Mouse (Mus musculus) kidney, embryonic 16.5 days (tissue): ENCODE results near the gene St5. TPM values are rescaled to one million over a fixed set of nuclear protein-coding genes. Genes with fewer than 3 reads are reported as not detected.

Experiments used
- ATAC-seq: fragments of 200-750 bp; cut with Nextera tagmentation; 2 replicates; pipeline ENCODE4 v1.8.0; 2017; ENCODE audit warnings: moderate TSS enrichment; ENCODE audit not compliant: low FRiP score, low TSS enrichment
- H3K27ac ChIP-seq: fragments of 300-500 bp; sonication (generic); 2 replicates; pipeline ENCODE4 v1.5.1; 2014; ENCODE audit warnings: low read length
- H3K27me3 ChIP-seq: fragments of 300-500 bp; sonication (generic); 2 replicates; pipeline ENCODE4 v1.6.1; 2014; ENCODE audit warnings: low read length, control low read depth, mixed read lengths; ENCODE audit not compliant: insufficient read depth
- H3K36me3 ChIP-seq: fragments of 300-500 bp; sonication (generic); 2 replicates; pipeline ENCODE4 v1.6.1; 2014; ENCODE audit warnings: low read length, control low read depth, mixed read lengths; ENCODE audit not compliant: insufficient read depth
- H3K4me1 ChIP-seq: fragments of 300-500 bp; sonication (generic); 2 replicates; pipeline ENCODE4 v1.6.1; 2014; ENCODE audit warnings: low read length, control low read depth, mixed read lengths; ENCODE audit not compliant: insufficient read depth
- H3K4me2 ChIP-seq: fragments of 300-500 bp; sonication (generic); replicated peaks from 2 replicates; pipeline ENCODE4 v1.6.1; 2014; ENCODE audit warnings: low read depth, low read length
- H3K4me3 ChIP-seq: fragments of 300-500 bp; sonication (generic); 2 replicates; pipeline ENCODE4 v1.5.1; 2014; ENCODE audit warnings: mild to moderate bottlenecking, low read length
- H3K9ac ChIP-seq: fragments of 300-500 bp; sonication (generic); replicated peaks from 2 replicates; pipeline ENCODE4 v1.6.1; 2014; ENCODE audit warnings: low read length
- H3K9me3 ChIP-seq: fragments of 300-500 bp; sonication (generic); 2 replicates; pipeline ENCODE4 v1.6.1; 2016; ENCODE audit warnings: low read length, control low read depth
- WGBS: fragments of 180-500 bp; shearing (Covaris S2); extraction: QIAGEN DNeasy Blood & Tissue Kit; methylation state at CpG from one replicate; pipeline ENCODE4 v1.1.7; 2014; 5-methylcytosine and 5-hydroxymethylcytosine counted together
- polyA plus RNA-seq: library from polyadenylated mRNA; unstranded; fragments of >200 nt; fragmentation: Nextera tagmentation; extraction: Ambion mirVana; gene quantifications from 2 replicates; pipeline ENCODE4 v1.2.1, GENCODE M21; 2015

St5 gene
- polyA plus RNA-seq, 1 experiment from 2014 or later: 38.0 TPM

GRCm38 (mm10) chr7:109723697-109724096, 20.3 kb upstream of the St5 start, which contains the start of gene BC051019:
Gene BC051019 (minus strand): TSS chr7:109723850.
- H3K4me3 ChIP-seq: no peak within 1 kb of the TSS
- WGBS: 92% methylated on average over 5 of the region's 5 CpGs
- H3K4me2 ChIP-seq: no peak within 1 kb of the TSS
- peaks cover 4% of the 10 kb centered on the region; the same call in 1 of the 2 replicates for H3K9me3 ChIP-seq
- H3K27ac ChIP-seq: no peak within 1 kb of the TSS
- peaks cover under 1% of the 10 kb centered on the region; the same call in 1 of the 2 replicates for H3K4me1 ChIP-seq
- no peak for ATAC-seq
- no peak within 1 kb of the TSS for H3K9ac ChIP-seq
- H3K27me3 ChIP-seq: no peaks in the 10 kb centered on the region
- no peaks in the 10 kb centered on the region for H3K36me3 ChIP-seq

- H3K4me3 ChIP-seq: no peak overlapping the region
- no peak overlapping the region for H3K9ac ChIP-seq
- H3K27me3 ChIP-seq: no peaks in the 10 kb centered on the region
- no peak for ATAC-seq
- H3K9me3 ChIP-seq: peaks cover 4% of the 10 kb centered on the region; the same call in 1 of the 2 replicates
- no peaks in the 10 kb centered on the region for H3K36me3 ChIP-seq
- no peak overlapping the region for H3K27ac ChIP-seq
- no peak overlapping the region for H3K4me2 ChIP-seq
- 94% methylated on average over 8 of the region's 8 CpGs for WGBS
- no peaks in the 10 kb centered on the region for H3K4me1 ChIP-seq
These were observed 19.7 kb upstream of the St5 start for GRCm38 (mm10) chr7:109723114-109723513.

GRCm38 (mm10) chr7:109722618-109723017, 19.2 kb upstream of the St5 start:
- ATAC-seq: no peak
- WGBS: 95% methylated on average over 2 of the region's 2 CpGs
- H3K27me3 ChIP-seq: no peaks in the 10 kb centered on the region

DNA sequence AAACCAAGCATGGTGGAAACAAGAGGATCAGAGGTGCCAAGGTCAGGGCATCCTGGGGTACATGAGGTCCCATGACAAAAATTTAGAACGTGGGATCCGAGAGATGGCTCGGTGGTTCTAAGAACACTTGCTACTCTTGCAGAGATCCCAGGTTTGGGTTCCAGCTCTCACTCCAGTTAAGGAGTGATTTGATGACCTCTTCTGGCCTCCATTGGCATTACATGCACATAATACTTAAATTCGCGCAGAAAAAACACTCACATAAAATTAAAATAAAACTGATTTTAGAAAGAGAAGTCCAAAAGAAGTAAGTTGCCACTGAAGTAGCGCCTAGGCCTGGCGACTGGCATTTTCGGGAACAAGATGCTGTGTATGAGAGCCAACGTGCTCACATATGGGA, 15.9 kb upstream of the St5 start:
- Histone ChIP-seq H3K9me3 (peaks cover 4% of the 10 kb centered on the region; the same call in 1 of the 2 replicates), H3K27ac (no peak overlapping the region), H3K9ac (no peak overlapping the region), H3K4me2 (no peak overlapping the region), H3K4me3 (no peak overlapping the region), H3K27me3 (no peaks in the 10 kb centered on the region), H3K36me3 (no peaks in the 10 kb centered on the region), H3K4me1 (no peaks in the 10 kb centered on the region)
- ATAC-seq: no peak
- 58% methylated on average over 9 of the region's 9 CpGs for WGBS

More at GRCm38 (mm10) chr7:109722618-109723017, 19.2 kb upstream of the St5 start:
- Histone ChIP-seq H3K9me3 (peaks cover 4% of the 10 kb centered on the region; the same call in 1 of the 2 replicates), H3K4me1 (no peaks in the 10 kb centered on the region), H3K4me3 (no peak overlapping the region), H3K36me3 (no peaks in the 10 kb centered on the region), H3K9ac (no peak overlapping the region), H3K27ac (no peak overlapping the region), H3K4me2 (no peak overlapping the region)

DNA sequence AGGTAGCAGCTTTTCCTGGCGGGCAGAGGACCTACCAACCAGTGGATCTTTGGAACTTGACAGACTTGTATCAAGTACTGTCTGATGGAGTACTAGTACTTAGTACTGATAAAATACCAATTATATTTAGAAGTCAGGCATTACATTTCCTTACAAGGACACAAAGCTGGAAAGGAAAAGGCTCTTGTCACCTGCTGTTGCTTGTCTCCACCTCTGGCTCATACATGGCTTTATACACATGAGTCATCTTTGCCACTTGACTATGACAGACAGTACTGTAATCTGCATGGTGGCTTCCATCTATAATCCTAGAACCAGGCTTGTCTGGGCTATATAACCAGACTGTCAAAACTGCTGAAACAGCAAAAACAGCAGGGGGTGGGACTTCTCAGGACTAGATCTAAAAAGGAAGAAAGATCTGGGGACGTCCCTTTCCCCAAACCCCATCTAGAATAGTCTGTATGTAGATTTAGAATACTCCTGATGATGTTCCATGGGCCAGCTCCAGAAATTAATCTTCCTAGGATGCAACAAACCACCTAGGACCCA, 10.1 kb upstream of the St5 start:
- peaks cover 16% of the 10 kb centered on the region for H3K36me3 ChIP-seq
- ATAC-seq: no peak
- H3K4me3 ChIP-seq: no peak overlapping the region
- H3K27ac ChIP-seq: no peak overlapping the region
- H3K27me3 ChIP-seq: no peaks in the 10 kb centered on the region
- no peaks in the 10 kb centered on the region for H3K9me3 ChIP-seq
- 85% methylated on average over 2 of the region's 2 CpGs for WGBS
- H3K4me2 ChIP-seq: no peak overlapping the region
- H3K9ac ChIP-seq: no peak overlapping the region
- H3K4me1 ChIP-seq: peaks cover 4% of the 10 kb centered on the region

DNA sequence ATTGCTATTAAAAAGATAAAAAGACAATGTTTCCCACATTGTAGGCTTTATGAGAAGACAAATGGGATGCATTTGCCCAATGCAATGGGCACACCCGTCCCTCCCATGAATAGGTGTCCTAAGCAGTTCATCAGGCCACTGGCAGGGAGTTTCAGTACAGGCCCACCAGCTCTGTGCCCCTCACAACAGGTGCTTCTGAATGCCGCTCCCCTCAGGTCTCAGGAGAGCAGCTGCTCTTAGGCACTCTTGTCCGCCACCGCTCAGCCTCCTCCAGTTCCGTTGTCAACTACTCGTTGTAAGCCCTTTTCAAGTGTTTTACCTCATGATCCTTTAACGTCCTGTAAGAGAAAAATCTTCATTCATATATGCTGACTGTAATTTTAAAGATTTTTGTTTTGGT, 8.8 kb upstream of the St5 start:
- Histone ChIP-seq H3K4me1 (peaks cover 9% of the 10 kb centered on the region), H3K36me3 (peaks cover 16% of the 10 kb centered on the region), H3K9me3 (no peaks in the 10 kb centered on the region), H3K27me3 (no peaks in the 10 kb centered on the region), H3K4me3 (no peak overlapping the region), H3K27ac (no peak overlapping the region), H3K4me2 (no peak overlapping the region), H3K9ac (no peak overlapping the region)
- WGBS: 79% methylated on average over 7 of the region's 7 CpGs
- ATAC-seq: no peak

GRCm38 (mm10) chr7:109710069-109710468, 6.7 kb upstream of the St5 start:
- Histone ChIP-seq H3K4me1 (peaks cover 9% of the 10 kb centered on the region), H3K4me3 (no peak overlapping the region), H3K27me3 (no peaks in the 10 kb centered on the region), H3K9ac (no peak overlapping the region), H3K36me3 (peaks cover 16% of the 10 kb centered on the region), H3K4me2 (no peak overlapping the region), H3K9me3 (no peaks in the 10 kb centered on the region), H3K27ac (no peak overlapping the region)
- no peak for ATAC-seq
- 62% methylated on average over 1 of the region's 1 CpGs for WGBS

DNA sequence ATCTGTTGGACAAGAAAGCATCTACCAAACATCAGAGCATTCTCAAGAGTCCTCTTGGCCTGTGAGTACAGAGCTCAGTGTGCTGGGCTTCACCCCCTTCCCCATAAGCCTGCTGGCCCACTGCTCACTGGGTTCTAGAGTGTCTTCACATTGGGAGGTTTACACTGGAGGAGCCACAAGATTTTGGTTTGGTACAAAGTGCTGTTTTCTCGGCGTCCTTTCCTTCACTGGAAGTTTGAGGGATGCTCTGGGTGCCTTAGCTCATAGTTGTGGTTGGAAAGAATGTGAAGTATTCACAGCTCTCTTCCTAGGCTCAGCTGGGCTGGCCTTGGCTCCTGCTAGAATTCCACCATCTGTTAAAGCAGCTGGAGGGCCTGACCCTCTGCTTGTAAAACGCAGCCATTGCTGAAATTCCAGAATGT, 5.6 kb upstream of the St5 start:
- H3K9me3 ChIP-seq: no peaks in the 10 kb centered on the region
- peaks cover 13% of the 10 kb centered on the region for H3K4me1 ChIP-seq
- ATAC-seq: peak; percentile 85
- H3K36me3 ChIP-seq: peaks cover 16% of the 10 kb centered on the region
- no peak overlapping the region for H3K9ac ChIP-seq
- no peak overlapping the region for H3K4me2 ChIP-seq
- no peaks in the 10 kb centered on the region for H3K27me3 ChIP-seq
- H3K4me3 ChIP-seq: no peak overlapping the region
- WGBS: 44% methylated on average over 3 of the region's 3 CpGs
- peak overlapping the region; percentile 84 for H3K27ac ChIP-seq

DNA sequence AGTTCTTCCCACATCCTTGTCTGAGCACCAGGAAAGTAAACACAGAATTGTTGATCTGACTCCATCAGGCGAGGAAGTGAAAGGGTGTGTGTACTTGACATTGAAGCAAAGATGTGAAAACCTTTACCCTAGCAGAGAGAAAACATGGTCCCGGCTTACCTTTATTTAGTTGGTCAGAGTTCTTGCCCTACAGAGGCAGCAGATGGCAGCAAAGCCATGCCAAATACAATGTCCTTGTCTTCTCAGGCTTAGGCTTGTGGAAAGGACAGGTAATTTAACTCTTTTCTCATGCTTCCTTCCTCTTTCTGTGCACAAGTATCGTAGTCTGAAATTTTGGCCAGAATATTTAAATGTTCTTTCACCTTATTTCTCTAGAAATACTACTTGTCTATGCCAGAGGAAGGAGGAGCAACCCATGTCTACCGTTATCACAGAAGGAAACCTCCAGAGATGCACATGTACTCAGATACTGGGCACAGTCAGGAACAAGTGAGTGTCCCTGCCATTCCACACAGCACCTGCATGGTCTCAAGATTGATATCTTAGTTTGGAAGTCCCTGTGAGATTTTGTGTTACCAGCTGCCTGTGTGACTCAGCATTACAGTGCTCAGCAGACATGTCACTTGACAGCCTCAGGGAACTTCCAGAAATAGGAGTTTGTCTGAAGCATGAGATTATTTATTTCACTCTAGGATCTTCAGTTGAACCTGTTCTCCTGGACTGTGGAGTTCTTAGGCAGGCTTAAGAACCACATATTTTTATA, 3.8 kb upstream of the St5 start:
- Histone ChIP-seq H3K9me3 (no peaks in the 10 kb centered on the region), H3K27ac (no peak overlapping the region), H3K27me3 (no peaks in the 10 kb centered on the region), H3K4me3 (no peak overlapping the region), H3K4me1 (peaks cover 18% of the 10 kb centered on the region), H3K36me3 (peaks cover 13% of the 10 kb centered on the region), H3K9ac (no peak overlapping the region), H3K4me2 (no peak overlapping the region)
- 42% methylated on average over 4 of the region's 4 CpGs for WGBS
- no peak for ATAC-seq

- peak overlapping the region; percentile 69 for H3K4me3 ChIP-seq
- H3K4me1 ChIP-seq: peaks cover 14% of the 10 kb centered on the region
- H3K27me3 ChIP-seq: no peaks in the 10 kb centered on the region
- peak overlapping the region; percentile 63 for H3K4me2 ChIP-seq
- no peaks in the 10 kb centered on the region for H3K9me3 ChIP-seq
- H3K36me3 ChIP-seq: no peaks in the 10 kb centered on the region; the same call in 1 of the 2 replicates
- WGBS: 54% methylated on average over 3 of the region's 3 CpGs
- no peak for ATAC-seq
- H3K27ac ChIP-seq: no peak overlapping the region
- H3K9ac ChIP-seq: no peak overlapping the region
These were observed 1.1 kb upstream of the St5 start for GRCm38 (mm10) chr7:109704461-109704860.
